Mouse (Mus musculus) adrenal gland, adult 8-10 months (tissue): ENCODE data around the gene Lurap1. TPM values are rescaled to one million over a fixed set of nuclear protein-coding genes. Genes with fewer than 3 reads are reported as not detected.

Experiments
- DNase-seq: peaks from one replicate; pipeline ENCODE4 v3.0.0; 2022
- total RNA-seq, 4 experiments: library from RNA; stranded (reverse); gene quantifications; 2 replicates each; pipeline ENCODE4 v1.2.4; 2022

The Lurap1 gene
- 10 to 100 TPM in 3 of 4 experiments, 1 to 10 TPM in 1; 8.3 to 14.0 (median 12.1) TPM for total RNA-seq

GRCm38 (mm10) chr4:116151238-116151637 lies at the start of gene Lurap1:
Gene Lurap1 (minus strand): TSS chr4:116151338.
- DNase-seq: no peak

GRCm38 (mm10) chr4:116198422-116198821 lies 47.3 kb upstream of the Lurap1 start:
- DNase-seq: no peak

GRCm38 (mm10) chr4:116193583-116194383 lies 42.6 kb upstream of the Lurap1 start:
- DNase-seq: no peak

- no peak for DNase-seq
These were observed 41.2 kb upstream of the Lurap1 start for GRCm38 (mm10) chr4:116192286-116192835.

- DNase-seq: no peak
These were observed 33.9 kb upstream of the Lurap1 start for GRCm38 (mm10) chr4:116185083-116185482.

GRCm38 (mm10) chr4:116182745-116183144 lies 31.6 kb upstream of the Lurap1 start:
- DNase-seq: no peak

- no peak for DNase-seq
These were observed 30.9 kb upstream of the Lurap1 start for GRCm38 (mm10) chr4:116182079-116182478.

GRCm38 (mm10) chr4:116177140-116177539 lies 26.0 kb upstream of the Lurap1 start:
- peak; percentile 66 for DNase-seq

GRCm38 (mm10) chr4:116176543-116176988 lies 25.4 kb upstream of the Lurap1 start:
- DNase-seq: no peak

- no peak for DNase-seq
These were observed 24.8 kb upstream of the Lurap1 start for GRCm38 (mm10) chr4:116175711-116176542.

GRCm38 (mm10) chr4:116175136-116175535 lies 24.0 kb upstream of the Lurap1 start:
- DNase-seq: no peak

GRCm38 (mm10) chr4:116174466-116175116 lies 23.5 kb upstream of the Lurap1 start:
- DNase-seq: no peak

GRCm38 (mm10) chr4:116173752-116174151 lies 22.6 kb upstream of the Lurap1 start:
- DNase-seq: no peak

- DNase-seq: no peak
These were observed 21.9 kb upstream of the Lurap1 start, which contains the start of the genes 1700042G07Rik and Gm49337 for GRCm38 (mm10) chr4:116173072-116173471. Gene 1700042G07Rik (plus strand): TSS chr4:116173372. Gene Gm49337 (plus strand): TSS chr4:116173384.

GRCm38 (mm10) chr4:116169353-116169672 lies 18.2 kb upstream of the Lurap1 start:
- no peak for DNase-seq

GRCm38 (mm10) chr4:116168617-116169352 lies 17.6 kb upstream of the Lurap1 start:
- DNase-seq: no peak

GRCm38 (mm10) chr4:116167404-116167803 lies 16.3 kb upstream of the Lurap1 start, which contains the start of gene Tspan1:
Gene Tspan1 (minus strand): TSS chr4:116167601.
- DNase-seq: no peak

GRCm38 (mm10) chr4:116165708-116166407 lies 14.7 kb upstream of the Lurap1 start:
- no peak for DNase-seq

GRCm38 (mm10) chr4:116164759-116165554 lies 13.8 kb upstream of the Lurap1 start:
- DNase-seq: no peak

GRCm38 (mm10) chr4:116162142-116162541 lies 11.0 kb upstream of the Lurap1 start:
- no peak for DNase-seq
